Mouse (Mus musculus) right cerebral cortex, postnatal 14 days (tissue): Measurements from ENCODE around the gene Tnr.

Experiments used
- DNase-seq: peaks from one replicate; pipeline ENCODE4 v3.0.0; 2022

The Tnr gene

DNA sequence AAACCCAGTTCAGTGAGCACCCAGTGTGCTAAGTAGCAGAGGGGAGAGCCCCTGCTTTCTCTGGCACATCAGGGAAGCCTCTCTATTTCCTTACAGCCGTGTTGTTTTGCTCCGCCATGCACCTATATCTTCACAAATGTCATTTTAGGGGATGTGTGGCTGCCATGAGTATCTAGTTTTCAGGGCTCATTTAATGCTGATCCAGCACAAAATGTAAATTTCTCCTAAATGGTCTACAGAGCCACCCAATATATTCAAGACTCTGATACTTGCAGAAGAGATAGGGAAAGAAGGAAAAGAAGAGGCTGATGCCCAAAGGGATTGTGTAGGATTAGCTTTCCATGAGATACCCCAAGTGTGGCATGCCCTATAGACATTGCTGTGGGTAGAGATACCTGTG lies 288.2 kb downstream of the Tnr start:
- DNase-seq, result no peak

DNA sequence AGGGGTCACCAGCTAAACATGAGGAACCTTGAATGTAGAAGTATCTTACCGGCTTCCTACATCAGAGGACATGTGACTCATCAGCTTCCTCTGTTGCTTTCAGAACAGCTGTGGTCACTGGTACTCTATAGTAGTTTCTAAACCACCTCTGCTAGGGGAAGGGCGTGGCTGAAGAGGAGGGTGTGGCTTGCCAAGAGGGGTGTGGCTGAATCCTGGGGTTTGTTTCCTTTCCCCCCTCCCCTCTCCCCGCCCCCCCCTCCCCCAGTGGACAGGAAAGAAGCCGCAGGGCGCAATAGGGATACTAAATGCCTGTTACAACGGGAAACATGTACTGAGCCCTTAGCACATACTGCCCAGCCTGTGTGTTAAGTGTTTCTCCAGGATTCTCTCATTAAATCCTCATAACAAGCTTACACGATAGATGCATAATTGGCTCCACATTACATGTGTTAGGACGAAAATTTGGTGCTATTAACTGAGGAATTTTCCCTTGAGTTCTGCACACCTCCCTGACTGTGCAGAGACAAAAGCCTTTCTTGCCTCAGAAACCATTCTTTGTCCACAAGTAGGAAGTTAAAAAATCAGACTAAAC lies 289.3 kb downstream of the Tnr start:
- no peak for DNase-seq

DNA sequence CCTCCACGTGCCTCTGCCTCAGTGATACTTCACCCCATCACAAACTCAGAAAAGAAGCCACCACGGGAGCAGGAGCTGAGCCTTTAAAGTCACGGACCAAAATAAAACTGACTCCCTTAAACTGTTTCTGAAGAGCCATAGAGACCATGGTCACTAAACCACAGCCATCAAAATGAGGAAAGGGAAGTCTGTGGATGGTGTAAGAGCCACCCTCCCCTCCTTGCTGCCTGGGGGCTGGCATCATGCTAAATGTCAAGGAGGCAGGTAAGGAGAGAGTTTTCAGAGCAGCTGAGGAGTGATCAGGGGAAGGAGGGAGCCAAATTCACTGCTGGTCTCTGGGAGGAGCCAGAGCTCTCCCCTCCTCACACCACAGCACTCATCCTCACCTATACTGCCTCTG lies 290.8 kb downstream of the Tnr start:
- DNase-seq, result no peak

DNA sequence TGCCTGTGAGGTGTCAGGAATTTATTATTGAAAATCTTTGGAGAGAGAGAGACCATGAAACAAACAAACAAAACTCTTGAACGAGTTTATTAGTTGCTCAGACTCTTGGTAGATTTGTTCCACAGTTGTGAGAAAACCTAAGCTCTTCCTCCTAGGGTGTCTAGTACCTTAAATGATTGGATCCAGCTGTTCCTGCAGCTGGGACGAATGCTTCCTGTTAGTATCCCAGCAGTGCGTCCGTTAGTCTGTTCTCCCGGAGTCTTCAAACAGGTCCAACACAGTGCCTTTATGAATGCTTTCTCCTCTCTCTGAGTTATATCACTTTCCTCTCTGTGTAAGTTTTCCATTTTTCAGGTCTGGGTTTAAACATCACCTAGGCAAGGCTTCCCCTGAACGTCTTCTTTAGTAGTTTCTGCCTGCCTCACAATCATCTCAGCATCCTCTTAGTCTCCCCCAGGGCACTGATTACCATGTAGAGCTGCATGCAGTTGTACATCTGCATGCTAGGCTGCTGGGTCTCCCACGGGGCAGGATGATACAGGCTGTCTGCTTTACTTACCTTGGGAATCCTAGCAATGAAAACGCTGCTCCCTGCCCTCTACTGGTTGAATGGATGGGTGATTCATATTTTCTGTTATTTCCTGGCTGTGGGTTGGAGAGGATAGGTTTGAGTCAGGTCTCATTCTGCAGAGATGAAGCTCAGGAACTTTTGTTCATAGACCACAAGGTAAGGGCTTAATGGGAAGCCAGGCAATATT lies 293.2 kb downstream of the Tnr start:
- DNase-seq, result no peak

DNA sequence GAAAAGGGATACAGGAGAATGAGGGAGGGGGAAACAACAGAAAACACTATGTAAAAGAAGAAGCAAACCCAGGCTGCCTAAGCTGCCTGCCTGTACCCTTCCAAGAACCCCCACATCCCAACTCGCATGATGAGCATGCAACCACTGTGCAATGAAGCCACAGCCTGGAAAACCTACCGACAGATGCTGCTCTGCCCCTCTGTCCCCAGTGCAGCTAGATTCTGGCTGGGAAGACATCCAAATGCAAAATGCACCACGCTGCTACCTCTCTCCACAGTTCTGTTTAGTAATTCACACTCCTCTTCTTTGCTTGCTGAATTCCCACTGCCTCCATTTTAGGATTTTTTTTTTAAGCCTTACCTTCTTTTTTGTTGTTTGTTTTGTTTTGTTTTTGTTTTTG lies 295.9 kb downstream of the Tnr start:
- peak; percentile 7 for DNase-seq

DNA sequence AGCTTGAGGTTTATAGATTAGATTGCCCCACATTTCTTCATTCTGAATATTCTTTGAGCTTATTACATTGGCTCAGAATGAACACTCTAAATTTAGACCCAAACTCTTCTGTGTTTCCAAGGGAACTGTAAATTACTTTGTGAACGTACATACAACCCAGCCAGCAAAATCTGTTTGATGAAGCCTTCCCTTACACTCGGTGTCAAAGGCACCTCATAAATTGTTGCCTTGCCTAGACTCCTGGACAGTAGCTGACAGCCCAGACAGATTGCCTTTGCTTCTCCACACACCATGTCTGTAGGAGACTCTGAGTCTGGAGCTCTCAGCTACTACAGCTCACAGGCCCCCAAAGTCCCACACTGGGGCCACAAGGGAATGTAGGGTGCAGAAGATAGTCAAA lies 298.8 kb downstream of the Tnr start:
- DNase-seq, result peak; percentile 5

DNA sequence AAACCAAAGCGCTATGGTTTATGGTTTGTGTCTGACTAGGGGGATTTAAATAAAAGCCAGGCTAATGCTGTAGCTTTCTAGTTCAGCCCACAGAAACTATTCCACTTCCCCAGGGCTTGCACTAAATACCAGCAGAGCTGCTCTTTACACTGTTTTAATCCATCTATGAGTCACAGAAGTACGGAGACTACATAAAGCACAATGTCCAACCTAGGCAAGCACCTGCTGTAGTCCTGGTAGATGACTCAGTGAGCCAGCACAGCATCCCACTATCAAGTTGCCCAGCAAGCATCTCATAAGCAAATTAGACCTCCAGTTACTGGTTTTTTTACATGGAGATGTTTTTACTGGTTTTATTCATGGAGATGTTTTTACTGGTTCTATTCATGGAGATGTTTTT lies 305.0 kb downstream of the Tnr start:
- DNase-seq, result no peak

DNA sequence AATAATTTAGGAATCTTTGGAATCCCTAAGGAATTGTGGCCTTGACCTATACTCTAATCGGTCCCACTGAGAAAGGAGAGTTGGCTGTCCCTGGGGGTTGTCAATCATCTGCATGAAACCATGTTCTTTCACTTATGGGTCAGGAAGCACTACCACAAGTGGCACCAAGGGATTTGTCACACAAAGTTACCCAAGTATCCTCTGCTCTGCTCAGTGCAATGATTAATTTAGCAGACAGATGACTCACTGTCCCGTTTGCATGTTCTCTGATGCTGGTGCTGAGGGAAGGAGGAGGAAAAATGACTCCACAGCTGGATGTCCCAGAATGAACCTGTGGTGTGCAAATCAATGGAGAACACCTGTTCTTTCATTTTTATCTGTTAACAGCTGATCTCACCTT lies 309.6 kb downstream of the Tnr start:
- no peak for DNase-seq

DNA sequence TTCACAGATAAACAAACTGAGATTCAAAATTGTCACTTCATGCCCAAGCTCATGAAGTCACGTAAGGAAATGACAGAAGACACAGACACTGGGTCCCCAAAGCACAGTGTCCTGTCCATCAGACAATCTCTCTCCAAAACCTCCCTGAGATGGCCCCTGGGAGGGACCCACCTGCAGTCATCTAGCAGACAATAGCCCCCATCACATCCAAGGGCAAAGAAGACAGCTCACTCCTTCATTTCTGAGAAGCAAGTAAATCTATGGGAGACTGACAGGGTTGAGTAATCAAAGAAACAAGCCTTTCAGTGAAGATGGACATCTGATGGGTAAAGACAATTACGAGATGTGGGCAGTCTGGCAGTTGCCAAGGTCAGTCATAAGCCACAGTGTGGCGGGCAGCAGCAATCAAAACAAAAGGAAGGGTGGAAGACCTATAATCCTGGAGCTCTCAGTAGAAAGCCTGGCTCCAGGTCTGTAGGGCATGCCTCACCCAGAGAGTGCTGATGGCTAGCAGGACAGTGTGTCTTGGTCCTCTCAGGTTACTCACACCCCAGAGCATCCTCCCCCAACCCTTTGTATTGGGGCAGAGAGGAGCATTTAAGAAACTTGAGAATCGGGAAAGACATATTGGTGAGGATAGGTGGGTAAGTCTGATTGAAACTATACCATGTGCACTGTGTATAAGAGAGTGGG lies 310.2 kb downstream of the Tnr start:
- DNase-seq, result no peak

DNA sequence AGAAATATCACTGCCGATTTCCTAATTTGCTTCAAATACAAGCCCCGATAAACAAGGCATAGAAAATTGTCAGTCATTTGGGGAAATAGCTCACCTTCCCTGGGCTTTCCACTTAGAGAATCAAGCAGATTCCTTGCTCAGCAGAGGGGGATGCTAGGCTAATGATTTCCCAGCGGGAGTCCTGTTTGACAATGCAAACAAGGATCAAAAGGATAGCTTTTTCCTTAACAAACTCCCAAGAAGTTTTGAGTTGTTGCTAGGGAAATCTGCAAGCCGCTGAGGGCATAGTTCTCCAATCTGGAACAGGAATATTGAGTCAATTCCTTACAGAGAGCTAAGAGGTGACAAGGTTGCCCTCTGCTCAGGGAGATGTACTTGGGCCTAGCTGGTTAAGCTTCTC lies 311.6 kb downstream of the Tnr start:
- no peak for DNase-seq

DNA sequence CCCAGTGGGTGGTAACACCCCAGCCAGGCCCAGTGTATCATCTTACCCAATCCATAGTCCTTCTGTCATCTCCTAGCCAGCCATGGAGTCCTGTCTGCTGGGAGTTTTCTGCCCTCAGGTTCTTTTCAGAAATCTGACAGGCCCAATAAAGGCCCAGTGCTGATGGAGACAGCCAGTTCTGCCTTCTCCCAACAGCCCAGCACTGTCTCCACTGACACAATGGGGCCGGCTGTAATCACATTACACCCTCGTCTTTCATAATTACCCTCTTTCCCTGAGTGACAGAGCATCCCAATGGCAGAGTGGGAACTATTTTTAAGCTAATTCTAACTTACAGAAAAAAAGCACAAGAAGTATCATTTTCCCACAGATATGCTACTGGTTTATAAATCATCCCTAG lies 316.8 kb downstream of the Tnr start:
- no peak for DNase-seq

DNA sequence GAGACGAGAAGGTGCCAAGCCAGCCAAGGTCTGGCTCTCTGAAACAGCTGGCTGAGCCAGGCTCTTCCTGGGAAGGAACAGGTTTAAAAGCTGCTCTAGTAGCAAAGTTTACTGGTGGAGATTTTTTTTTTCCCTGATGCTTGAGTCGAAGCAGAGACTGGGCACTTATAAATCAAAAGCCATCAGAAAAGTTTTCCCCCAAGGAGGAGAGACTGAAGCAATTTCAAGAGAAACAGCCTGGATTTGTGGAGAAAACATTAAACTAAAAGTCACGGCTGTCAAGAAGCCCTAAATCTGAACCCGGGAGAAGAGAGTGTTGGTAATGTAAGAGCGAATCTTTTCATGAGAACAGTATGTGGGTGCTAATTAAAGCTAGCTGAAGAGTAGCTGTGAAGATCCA lies 319.3 kb downstream of the Tnr start:
- no peak for DNase-seq

DNA sequence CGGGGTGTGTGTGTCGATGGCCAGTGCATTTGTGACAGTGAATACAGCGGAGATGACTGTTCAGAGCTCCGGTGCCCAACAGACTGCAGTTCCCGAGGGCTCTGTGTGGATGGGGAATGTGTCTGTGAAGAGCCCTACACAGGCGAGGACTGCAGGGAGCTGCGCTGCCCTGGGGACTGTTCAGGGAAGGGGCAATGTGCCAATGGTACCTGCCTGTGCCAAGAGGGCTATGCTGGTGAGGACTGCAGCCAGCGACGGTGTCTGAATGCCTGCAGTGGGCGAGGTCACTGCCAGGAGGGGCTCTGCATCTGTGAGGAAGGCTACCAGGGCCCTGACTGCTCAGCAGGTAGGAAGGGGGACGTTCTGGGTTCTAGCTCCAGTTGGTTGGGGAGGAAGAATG lies 328.5 kb downstream of the Tnr start:
- DNase-seq, result no peak

DNA sequence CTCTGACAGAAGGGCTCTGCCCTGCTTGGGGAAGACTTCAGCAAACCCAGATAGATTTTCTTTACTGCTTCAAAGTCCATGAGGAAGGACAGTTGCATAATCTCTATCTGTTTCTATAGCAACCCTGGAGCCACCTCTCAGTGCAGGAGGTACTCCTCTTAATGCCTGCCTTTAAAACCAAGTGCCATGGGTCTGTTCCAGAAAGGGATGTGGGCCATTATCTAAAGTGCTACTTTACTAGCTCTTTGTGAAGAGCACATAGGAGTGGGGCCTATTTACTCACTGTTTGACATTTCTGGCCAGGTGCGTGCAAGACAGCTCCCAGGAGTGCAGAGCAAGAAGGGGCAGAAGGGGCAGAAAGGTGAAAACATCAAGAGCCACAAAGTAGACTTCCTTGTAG lies 330.7 kb downstream of the Tnr start:
- DNase-seq, result no peak

DNA sequence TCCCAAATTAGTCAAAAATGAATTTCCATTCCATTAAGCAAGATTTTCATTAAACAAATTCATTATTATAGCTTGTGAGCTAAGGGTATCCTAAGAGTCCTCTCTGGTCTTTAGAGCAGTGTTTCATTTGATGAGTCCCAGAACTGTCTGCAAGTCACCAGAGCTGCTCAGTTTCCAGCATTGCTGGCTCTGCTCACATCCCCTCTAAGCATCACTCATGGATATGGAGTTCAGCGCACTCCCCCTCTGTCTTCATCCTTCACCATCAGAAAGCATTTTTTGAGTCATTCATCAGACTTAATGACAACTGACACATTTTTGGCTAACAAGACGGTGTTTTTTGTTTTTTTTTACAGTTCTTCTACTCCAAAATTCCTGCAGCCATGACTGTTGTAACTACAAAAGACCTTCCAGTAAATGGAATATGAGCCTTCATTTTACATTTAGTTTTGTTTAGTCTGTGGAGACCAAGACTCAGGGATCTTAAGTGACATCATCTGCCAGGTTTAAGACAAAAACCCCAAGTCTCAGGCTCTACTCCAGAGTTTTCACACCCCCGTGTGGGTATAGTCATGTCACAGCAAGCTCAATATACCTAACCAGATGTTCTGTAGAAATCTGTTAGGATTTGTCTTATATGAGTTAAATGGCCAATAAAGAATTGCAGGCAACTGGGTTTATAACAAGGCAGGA lies 338.4 kb downstream of the Tnr start:
- DNase-seq, result no peak

DNA sequence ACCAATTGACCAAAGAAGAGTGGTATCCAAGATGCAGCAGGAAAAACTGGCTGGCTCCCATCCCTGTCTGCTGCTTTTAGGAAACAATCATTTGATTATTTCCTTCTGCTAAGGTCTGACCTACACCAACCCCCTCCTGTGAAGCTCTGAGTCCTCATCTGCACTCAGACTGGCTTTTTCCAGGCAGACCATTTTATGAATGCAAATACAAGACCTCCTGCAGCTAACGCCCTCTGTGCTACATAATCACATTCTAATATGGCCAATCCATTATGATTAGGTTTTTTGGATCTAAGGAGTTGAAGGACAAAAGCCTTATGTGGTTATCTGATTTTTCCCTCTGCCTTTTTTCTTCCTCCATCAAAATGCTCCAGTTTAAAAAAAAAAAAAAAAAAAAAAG lies 342.1 kb downstream of the Tnr start:
- no peak for DNase-seq

DNA sequence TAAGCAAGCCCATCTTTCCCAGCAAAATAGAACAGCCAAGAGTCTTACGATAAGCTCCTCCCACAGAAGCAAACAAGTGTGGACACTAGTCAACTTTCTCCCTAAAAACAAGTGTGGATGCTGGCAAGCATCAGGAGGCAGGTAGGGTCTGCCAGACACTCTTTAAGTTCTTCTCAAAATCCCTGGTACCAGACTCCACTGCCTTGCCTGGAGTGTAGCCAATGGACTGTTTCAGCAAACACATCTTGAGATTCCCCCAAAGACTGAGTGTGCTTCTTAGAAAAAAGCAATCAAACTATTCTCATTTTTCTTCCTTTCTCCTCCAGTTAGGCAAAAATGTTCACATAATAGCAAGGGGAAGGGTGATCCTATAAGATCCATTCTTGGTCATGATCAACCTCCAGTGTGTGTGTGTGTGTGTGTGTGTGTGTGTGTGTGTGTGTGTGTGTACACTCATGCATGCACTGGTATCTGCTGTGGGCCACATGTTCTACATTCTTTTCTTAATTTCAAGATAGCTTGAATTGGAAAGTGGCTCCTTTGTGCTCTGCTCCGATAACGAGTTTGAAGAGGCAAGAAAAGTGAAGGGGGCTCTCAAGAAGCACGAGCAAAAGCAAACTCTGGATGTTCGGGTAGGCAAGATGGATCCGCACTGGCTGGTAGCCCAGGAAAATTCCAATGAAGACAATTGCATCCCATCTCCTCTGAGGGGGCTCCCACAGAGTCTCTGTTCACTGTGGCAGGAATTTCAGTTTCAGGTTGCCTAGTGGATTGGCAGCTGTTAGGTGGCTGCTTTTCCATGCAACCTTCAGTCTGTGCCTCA lies 346.3 kb downstream of the Tnr start:
- DNase-seq, result no peak

DNA sequence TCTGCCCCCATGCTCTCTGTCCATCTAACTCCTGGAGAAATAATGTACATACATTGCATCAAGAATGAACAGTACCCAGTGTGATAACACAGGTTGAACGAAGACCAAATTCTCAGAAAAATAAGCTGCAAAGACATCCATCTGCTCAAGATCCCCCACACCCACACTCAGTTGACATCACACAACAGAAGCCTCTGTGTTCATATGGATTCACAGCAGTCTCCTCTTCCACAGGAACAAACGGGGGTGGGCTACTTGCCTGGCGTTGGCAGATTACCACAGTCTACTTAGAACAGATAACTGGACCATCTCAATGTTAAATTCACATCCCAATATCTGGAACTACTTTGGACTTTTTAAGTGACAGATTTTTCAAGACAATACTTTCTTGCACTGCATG lies 349.3 kb downstream of the Tnr start:
- peak; percentile 26 for DNase-seq

DNA sequence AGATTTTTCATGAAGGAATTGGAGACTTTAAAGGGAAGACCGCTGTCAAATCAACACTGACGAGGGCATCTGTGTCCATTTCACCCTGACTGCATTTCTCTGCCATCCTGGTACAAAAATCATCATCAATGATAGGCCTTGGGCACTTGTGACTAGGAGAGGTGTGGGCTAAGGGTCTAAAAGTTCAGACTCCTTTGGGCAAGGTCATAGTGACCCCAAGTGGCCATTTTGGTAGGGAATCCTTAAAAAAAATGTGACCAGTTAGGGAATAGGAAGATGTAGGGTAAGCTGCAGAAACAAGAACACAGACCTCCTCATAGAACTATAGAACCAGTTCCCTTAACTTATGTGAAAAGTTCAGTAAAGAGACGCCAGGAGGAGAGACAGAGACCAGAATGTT lies 355.1 kb downstream of the Tnr start:
- no peak for DNase-seq

DNA sequence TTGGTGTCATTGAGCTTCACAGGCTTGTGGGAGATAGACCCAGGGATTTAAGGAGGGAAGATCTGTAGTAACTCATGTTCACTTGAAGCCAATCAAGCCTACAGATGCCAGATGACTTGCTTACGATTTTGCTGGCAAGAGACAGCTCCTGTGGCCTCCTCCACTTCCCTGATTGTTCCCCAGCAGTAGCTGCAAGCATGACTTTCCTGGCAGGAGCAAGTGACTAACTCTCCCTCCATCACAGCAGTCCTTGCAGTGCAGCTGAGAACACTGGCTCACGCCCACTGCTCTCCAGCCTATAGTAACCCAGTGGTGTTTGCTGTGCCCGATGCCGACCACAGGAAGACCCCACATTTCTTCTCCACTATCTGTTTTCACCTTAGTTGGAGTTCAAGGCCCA lies 356.3 kb downstream of the Tnr start:
- no peak for DNase-seq

DNA sequence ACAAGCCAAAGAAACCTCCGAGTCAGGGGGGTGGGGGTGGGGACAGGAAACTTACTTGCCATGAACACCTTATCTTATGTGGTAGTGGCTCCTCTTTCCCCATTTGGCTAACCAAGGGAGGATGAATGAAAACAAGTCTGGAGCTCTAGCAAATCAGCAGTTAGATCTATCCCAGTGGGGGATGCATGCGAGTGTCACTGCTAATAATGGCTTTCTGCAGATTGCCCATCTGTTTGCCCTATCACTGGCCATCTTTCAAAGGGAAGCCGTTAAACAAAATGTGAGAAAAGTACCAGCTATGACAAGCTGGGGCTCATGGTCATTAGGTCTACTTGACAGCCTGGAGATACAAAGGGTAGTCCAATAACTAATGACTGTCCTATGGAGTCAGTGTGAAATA lies 361.9 kb downstream of the Tnr start:
- DNase-seq, result no peak

DNA sequence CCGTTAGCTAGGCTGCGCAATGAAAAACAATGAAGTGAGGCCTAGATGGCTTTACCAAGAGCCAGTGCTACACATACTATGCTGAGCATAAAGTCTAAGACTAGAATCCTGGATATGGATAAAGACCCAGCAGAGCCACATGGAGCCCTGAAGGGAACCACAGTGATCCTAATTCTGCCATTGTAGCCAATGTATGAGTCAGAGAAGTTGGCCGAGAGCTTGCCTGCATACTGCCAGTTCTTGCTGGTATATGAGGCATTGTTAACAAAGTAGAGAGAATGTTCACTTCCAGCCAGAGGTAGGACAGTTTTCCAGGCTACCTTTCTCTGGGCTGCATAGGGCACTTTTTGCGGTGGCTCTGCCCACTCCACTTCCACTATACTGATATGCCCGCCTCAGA lies 365.0 kb downstream of the Tnr start:
- DNase-seq, result no peak
